ENCODE assay signal across 9 mouse cellular contexts in genomic region chr1:84934151-84934502, GRCm38 (mm10). TPM values are rescaled to one million over a fixed set of nuclear protein-coding genes. Genes with fewer than 3 reads are reported as not detected.
DNase-seq lines count a peak whose midpoint lies in the region; ATAC-seq and TF ChIP-seq lines count a peak whose summit lies in the region.
"Had no signal": no experiment of that assay in that cellular context is flagged by ENCODE, and none has a peak within 500 bp of the region (broad histone marks: within the 10 kb centered on the region; RNA-seq: fewer than 3 reads in every experiment).

No protein-coding gene starts in this region.

- under 1% methylated on average over 12 of the region's 12 CpGs for WGBS in heart, embryonic 11.5 days (ENCODE audit: insufficient replicate concordance)
- 2% methylated on average over 12 of the region's 12 CpGs for WGBS in embryonic facial prominence, embryonic 13.5 days
- under 1% methylated on average over 12 of the region's 12 CpGs for WGBS in limb, embryonic 12.5 days
- WGBS in stomach, embryonic 15.5 days = 4% methylated on average over 12 of the region's 12 CpGs

- no peak for TF ChIP-seq POLR2A in ES-Bruce4 (IDR thresholded peaks at IDR 0.05; ENCODE audit: insufficient read depth, low read length)

- no peak for TF ChIP-seq EP300 in ES-Bruce4 (IDR thresholded peaks at IDR 0.05; ENCODE audit: insufficient read depth, low read depth, low read length)

- DNase-seq in heart, adult 11 months = no peak
- DNase-seq in gastrocnemius, adult 8-10 months (ENCODE audit: low spot score in 2 of 2) = no peak
- DNase-seq in adrenal gland, adult 18-20 months (ENCODE audit: low spot score in 2 of 2) = no peak

- H3K4me2 ChIP-seq in heart, embryonic 11.5 days = peak overlapping the region; percentile 95
- H3K4me2 ChIP-seq in embryonic facial prominence, embryonic 13.5 days = peak overlapping the region; percentile 97
- H3K4me2 ChIP-seq in limb, embryonic 12.5 days = peak overlapping the region; percentile 93
- H3K4me2 ChIP-seq in stomach, embryonic 15.5 days = peak overlapping the region; percentile 92

- H3K27me3 ChIP-seq in heart, embryonic 11.5 days (ENCODE audit: control insufficient read depth, insufficient read depth, low read length) = peaks cover 26% of the 10 kb centered on the region
- H3K27me3 ChIP-seq in ES-Bruce4 (ENCODE audit: control insufficient read depth, insufficient read depth, low read length, poor library complexity, severe bottlenecking) = no peaks in the 10 kb centered on the region; the same call in 1 of the 2 replicates
- H3K27me3 ChIP-seq in embryonic facial prominence, embryonic 13.5 days = peaks cover 38% of the 10 kb centered on the region
- peaks cover 42% of the 10 kb centered on the region for H3K27me3 ChIP-seq in limb, embryonic 12.5 days
- H3K27me3 ChIP-seq in stomach, embryonic 15.5 days (replicated peaks) = peaks cover 16% of the 10 kb centered on the region

- H3K9ac ChIP-seq in heart, embryonic 11.5 days (ENCODE audit: low read depth, low read length) = no peak overlapping the region
- H3K9ac ChIP-seq in ES-Bruce4 (ENCODE audit: low read depth, poor library complexity, severe bottlenecking) = peak overlapping the region; percentile 65
- peak overlapping the region; percentile 70 for H3K9ac ChIP-seq in embryonic facial prominence, embryonic 13.5 days
- H3K9ac ChIP-seq in limb, embryonic 12.5 days (replicated peaks) = peak overlapping the region; percentile 63
- H3K9ac ChIP-seq in stomach, embryonic 15.5 days = no peak overlapping the region

- TF ChIP-seq CTCF in ES-Bruce4 (IDR thresholded peaks at IDR 0.05; ENCODE audit: low read depth, low read length) = no peak

- ATAC-seq in heart, embryonic 11.5 days (replicated peaks; ENCODE audit: insufficient number of reproducible peaks, low FRiP score, low TSS enrichment) = peak; percentile 18; the same call in 1 of the 2 replicates
- ATAC-seq in embryonic facial prominence, embryonic 13.5 days (ENCODE audit: insufficient number of reproducible peaks, insufficient read depth, low FRiP score, low TSS enrichment, low read depth) = no peak
- ATAC-seq in limb, embryonic 12.5 days (ENCODE audit: insufficient number of reproducible peaks, insufficient read depth, low FRiP score, low TSS enrichment, low read depth) = no peak
- ATAC-seq in stomach, embryonic 15.5 days (ENCODE audit: insufficient read depth, low FRiP score, low read depth) = no peak

- H3K36me3 ChIP-seq in heart, embryonic 11.5 days (ENCODE audit: control insufficient read depth, insufficient read depth, low read length) = no peaks in the 10 kb centered on the region
- H3K36me3 ChIP-seq in ES-Bruce4 (ENCODE audit: control insufficient read depth, insufficient read depth, low read length, poor library complexity, severe bottlenecking) = no peaks in the 10 kb centered on the region
- H3K36me3 ChIP-seq in embryonic facial prominence, embryonic 13.5 days = no peaks in the 10 kb centered on the region
- no peaks in the 10 kb centered on the region for H3K36me3 ChIP-seq in limb, embryonic 12.5 days
- no peaks in the 10 kb centered on the region for H3K36me3 ChIP-seq in stomach, embryonic 15.5 days

- no peak overlapping the region for H3K27ac ChIP-seq in heart, embryonic 11.5 days (ENCODE audit: low read depth, low read length)
- H3K27ac ChIP-seq in ES-Bruce4 (ENCODE audit: insufficient read depth, low read length) = no peak overlapping the region
- no peak overlapping the region for H3K27ac ChIP-seq in embryonic facial prominence, embryonic 13.5 days
- H3K27ac ChIP-seq in limb, embryonic 12.5 days = no peak overlapping the region
- no peak overlapping the region for H3K27ac ChIP-seq in stomach, embryonic 15.5 days

- no peaks in the 10 kb centered on the region for H3K4me1 ChIP-seq in heart, embryonic 11.5 days (ENCODE audit: control insufficient read depth, insufficient read depth, low read length)
- H3K4me1 ChIP-seq in ES-Bruce4 (ENCODE audit: control insufficient read depth, insufficient read depth, low read length) = no peaks in the 10 kb centered on the region
- H3K4me1 ChIP-seq in embryonic facial prominence, embryonic 13.5 days = 0 out of 2 replicates have a peak, but pooled peaks cover 6% of the 10 kb centered on the region
- H3K4me1 ChIP-seq in limb, embryonic 12.5 days (replicated peaks) = no peaks in the 10 kb centered on the region
- peaks cover 3% of the 10 kb centered on the region; the same call in 1 of the 2 replicates for H3K4me1 ChIP-seq in stomach, embryonic 15.5 days

- H3K4me3 ChIP-seq in heart, embryonic 11.5 days (ENCODE audit: low read depth, low read length) = peak overlapping the region; percentile 59
- peak overlapping the region; percentile 85 for H3K4me3 ChIP-seq in ES-Bruce4 (ENCODE audit: low read depth, low read length)
- peak overlapping the region; percentile 56 for H3K4me3 ChIP-seq in embryonic facial prominence, embryonic 13.5 days
- peak overlapping the region; percentile 58 for H3K4me3 ChIP-seq in limb, embryonic 12.5 days (replicated peaks)
- peak overlapping the region; percentile 47 for H3K4me3 ChIP-seq in stomach, embryonic 15.5 days (replicated peaks)

- H3K9me3 ChIP-seq in heart, embryonic 11.5 days (replicated peaks; ENCODE audit: control insufficient read depth, low read length) = no peaks in the 10 kb centered on the region
- no peaks in the 10 kb centered on the region for H3K9me3 ChIP-seq in ES-Bruce4 (replicated peaks; ENCODE audit: control insufficient read depth, insufficient read depth, low read length, poor library complexity, severe bottlenecking)
- no peaks in the 10 kb centered on the region for H3K9me3 ChIP-seq in embryonic facial prominence, embryonic 13.5 days
- H3K9me3 ChIP-seq in limb, embryonic 12.5 days = no peaks in the 10 kb centered on the region
- no peaks in the 10 kb centered on the region for H3K9me3 ChIP-seq in stomach, embryonic 15.5 days

RNA-seq across cellular contexts. Expression of gene Slc16a14, which starts 0.8 kb away (rescaled TPM):
- polyA plus RNA-seq in heart, embryonic 11.5 days (2014; fragmentation: Nextera tagmentation; extraction: Ambion mirVana) = 0.07 and 0.09 TPM in 2 replicates
- polyA plus RNA-seq in ES-Bruce4 (2011; ENCODE audit: insufficient read depth, insufficient read length, low read depth, missing spikeins) = 0.54 TPM in 1 of 2 replicates, not detected in the other
- 0.29 and 0.63 TPM in 2 replicates for polyA plus RNA-seq in embryonic facial prominence, embryonic 13.5 days (2015; fragmentation: Nextera tagmentation; extraction: Ambion mirVana)
- polyA plus RNA-seq in limb, embryonic 12.5 days (2016; fragmentation: Nextera tagmentation; extraction: Ambion mirVana) = 0.19 and 0.23 TPM in 2 replicates
- polyA plus RNA-seq in stomach, embryonic 15.5 days (2015; fragmentation: Nextera tagmentation; extraction: Ambion mirVana) = 0.26 and 0.35 TPM in 2 replicates
- total RNA-seq in gastrocnemius, adult 8-10 months (2022) = under 1 TPM in 2 of 4 experiments, not detected in 2; 0.07 to 0.15 TPM
- 1 to 10 TPM; 1.7 to 4.1 TPM for total RNA-seq in adrenal gland, adult 18-20 months (2021)
- polyA plus RNA-seq: large intestine, adult 2 months had no signal

Comparison
In these comparisons a context has a peak if more than half of its experiments do, and no peak if none do; other contexts are left out.
1. H3K9ac ChIP-seq: peak in ES-Bruce4 (single experiment), embryonic facial prominence, embryonic 13.5 days (single experiment) and limb, embryonic 12.5 days (single experiment); none in heart, embryonic 11.5 days (single experiment) and stomach, embryonic 15.5 days (single experiment).
2. Peak in every context shown above with its lines, with median percentiles within 50 percentile points of each other: H3K4me2 ChIP-seq and H3K4me3 ChIP-seq.